Mouse (Mus musculus) lung, embryonic 15.5 days (tissue): ENCODE results near the gene Pdzk1. TPM values are rescaled to one million over a fixed set of nuclear protein-coding genes. Genes with fewer than 3 reads are reported as not detected.

Experiments
- ATAC-seq: fragments of 200-750 bp; cut with Nextera tagmentation; 2 replicates; pipeline ENCODE4 v1.8.0; 2017; ENCODE audit warnings: moderate number of reproducible peaks, borderline replicate concordance; ENCODE audit not compliant: low FRiP score, low TSS enrichment; ENCODE audit errors: extremely low read depth
- H3K27ac ChIP-seq: fragments of 300-500 bp; sonication (generic); 2 replicates; pipeline ENCODE4 v1.5.1; 2015; ENCODE audit warnings: moderate library complexity, mild to moderate bottlenecking, inconsistent platforms
- H3K27me3 ChIP-seq: fragments of 300-500 bp; sonication (generic); 2 replicates; pipeline ENCODE4 v1.6.1; 2015; ENCODE audit warnings: inconsistent platforms
- H3K36me3 ChIP-seq: fragments of 300-500 bp; sonication (generic); 2 replicates; pipeline ENCODE4 v1.6.1; 2015; ENCODE audit warnings: inconsistent platforms
- H3K4me1 ChIP-seq: fragments of 300-500 bp; sonication (generic); 2 replicates; pipeline ENCODE4 v1.6.1; 2015; ENCODE audit warnings: inconsistent platforms
- H3K4me2 ChIP-seq: fragments of 300-500 bp; sonication (generic); 2 replicates; pipeline ENCODE4 v1.6.1; 2015; ENCODE audit warnings: inconsistent platforms, mild to moderate bottlenecking, moderate library complexity
- H3K4me3 ChIP-seq: fragments of 300-500 bp; sonication (generic); 2 replicates; pipeline ENCODE4 v1.5.1; 2015; ENCODE audit warnings: mild to moderate bottlenecking, inconsistent platforms
- H3K9ac ChIP-seq: fragments of 300-500 bp; sonication (generic); 2 replicates; pipeline ENCODE4 v1.6.1; 2015; ENCODE audit warnings: inconsistent platforms
- H3K9me3 ChIP-seq: fragments of 300-500 bp; sonication (generic); 2 replicates; pipeline ENCODE4 v1.6.1; 2016; ENCODE audit warnings: inconsistent platforms
- WGBS: fragments of 180-500 bp; shearing (Covaris S2); methylation state at CpG from one replicate; pipeline ENCODE4 v1.1.7; 2015; 5-methylcytosine and 5-hydroxymethylcytosine counted together
- polyA plus RNA-seq: library from polyadenylated mRNA; unstranded; fragments of >200 nt; fragmentation: Nextera tagmentation; extraction: Ambion mirVana; gene quantifications from 2 replicates; pipeline ENCODE4 v1.2.1, GENCODE M21; 2015

The Pdzk1 gene
- polyA plus RNA-seq, 1 experiment from 2014 or later, result 0.42 TPM

DNA sequence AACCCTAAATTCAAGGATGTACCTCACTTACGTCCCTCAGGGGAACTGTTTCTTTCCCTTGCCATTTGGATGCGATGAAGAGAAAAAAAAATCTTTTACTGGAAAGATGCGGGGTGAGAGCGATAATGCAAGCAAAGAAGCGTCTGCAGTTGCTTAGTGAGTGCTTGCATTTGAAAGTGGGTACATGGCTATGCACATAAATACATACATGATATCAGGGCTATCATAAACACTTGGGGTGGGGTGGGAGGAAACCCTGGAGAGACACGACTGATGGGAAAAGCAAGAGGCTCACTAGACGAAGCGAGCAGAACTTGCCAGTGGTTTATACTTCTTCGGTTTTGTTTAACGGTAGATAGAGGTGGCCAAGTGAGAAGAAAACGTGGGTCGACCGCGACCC lies 75.3 kb downstream of the Pdzk1 start, which contains the start of gene Gja5:
Gja5 (plus strand) TSS at position 301 of the 400 bp plus-strand sequence.
- Histone ChIP-seq H3K4me2 (peak within 1 kb of the TSS; percentile 67), H3K4me3 (peak within 1 kb of the TSS; percentile 60), H3K4me1 (peaks cover 5% of the 10 kb centered on the region), H3K9ac (peak within 1 kb of the TSS; percentile 59), H3K9me3 (no peaks in the 10 kb centered on the region), H3K36me3 (no peaks in the 10 kb centered on the region), H3K27me3 (peaks cover 8% of the 10 kb centered on the region; the same call in 1 of the 2 replicates), H3K27ac (no peak within 1 kb of the TSS)
- ATAC-seq, result no peak
- WGBS, result 10% methylated on average over 14 of the region's 14 CpGs

GRCm38 (mm10) chr3:96904851-96905541 lies 75.9 kb downstream of the Pdzk1 start, which contains the start of gene Gpr89:
TSS of gene Gpr89 (minus strand) at chr3:96905346.
- no peak within 1 kb of the TSS for H3K27ac ChIP-seq
- H3K27me3 ChIP-seq, result peaks cover 8% of the 10 kb centered on the region; the same call in 1 of the 2 replicates
- peak within 1 kb of the TSS; percentile 60 for H3K4me3 ChIP-seq
- H3K9ac ChIP-seq, result peak within 1 kb of the TSS; percentile 59
- ATAC-seq, result peak; percentile 94
- H3K9me3 ChIP-seq, result no peaks in the 10 kb centered on the region
- peaks cover 5% of the 10 kb centered on the region for H3K4me1 ChIP-seq
- H3K4me2 ChIP-seq, result peak within 1 kb of the TSS; percentile 67
- no peaks in the 10 kb centered on the region for H3K36me3 ChIP-seq
- under 1% methylated on average over 40 of the region's 40 CpGs for WGBS

- H3K4me3 ChIP-seq, result peak overlapping the region; percentile 60
- H3K36me3 ChIP-seq, result no peaks in the 10 kb centered on the region
- H3K9me3 ChIP-seq, result no peaks in the 10 kb centered on the region
- peaks cover 8% of the 10 kb centered on the region; the same call in 1 of the 2 replicates for H3K27me3 ChIP-seq
- no peak for ATAC-seq
- H3K4me1 ChIP-seq, result peaks cover 5% of the 10 kb centered on the region
- peak overlapping the region; percentile 59; the same call in 1 of the 2 replicates for H3K9ac ChIP-seq
- 41% methylated on average over 9 of the region's 9 CpGs for WGBS
- H3K27ac ChIP-seq, result no peak overlapping the region
- H3K4me2 ChIP-seq, result peak overlapping the region; percentile 67
Observed at GRCm38 (mm10) chr3:96905592-96905991, 76.5 kb downstream of the Pdzk1 start.

Other genes starting within 250 kb of the Pdzk1 start
- 38.3 and 39.8 TPM in 2 replicates for gene Polr3gl, start 235.1 kb upstream of the Pdzk1 start, polyA plus RNA-seq
- gene Ankrd34a, start 232.6 kb upstream of the Pdzk1 start, polyA plus RNA-seq, result 1.8 and 2.2 TPM in 2 replicates
- 6.9 and 7.9 TPM in 2 replicates for gene Lix1l, start 228.1 kb upstream of the Pdzk1 start, polyA plus RNA-seq
- 127 and 128 TPM in 2 replicates for gene Rbm8a, start 199.4 kb upstream of the Pdzk1 start, polyA plus RNA-seq
- gene Pex11b, start 193.9 kb upstream of the Pdzk1 start, polyA plus RNA-seq, result 56.2 and 58.3 TPM in 2 replicates
- gene Gm42957, start 193.8 kb upstream of the Pdzk1 start, polyA plus RNA-seq, result 0.14 TPM in 1 of 2 replicates, not detected in the other
- gene Itga10, start 183.7 kb upstream of the Pdzk1 start, polyA plus RNA-seq, result 0.99 and 1.00 TPM in 2 replicates
- gene Ankrd35, start 159.2 kb upstream of the Pdzk1 start, polyA plus RNA-seq, result 0.24 and 0.52 TPM in 2 replicates
- 49.0 and 52.1 TPM in 2 replicates for gene Pias3, start 132.9 kb upstream of the Pdzk1 start, polyA plus RNA-seq
- gene Nudt17, start 120.7 kb upstream of the Pdzk1 start, polyA plus RNA-seq, result 7.7 and 8.5 TPM in 2 replicates
- 34.9 and 38.2 TPM in 2 replicates for gene Polr3c, start 101.7 kb upstream of the Pdzk1 start, polyA plus RNA-seq
- 50.7 and 52.3 TPM in 2 replicates for gene Rnf115, start 101.6 kb upstream of the Pdzk1 start, polyA plus RNA-seq
- gene Cd160, start 67 bp downstream of the Pdzk1 start, polyA plus RNA-seq, result 0.15 and 1.6 TPM in 2 replicates
- gene Gja5, start 75.4 kb downstream of the Pdzk1 start, polyA plus RNA-seq, result 24.4 and 25.6 TPM in 2 replicates
- gene Gpr89, start 76.1 kb downstream of the Pdzk1 start, polyA plus RNA-seq, result 35.4 and 38.1 TPM in 2 replicates
- gene Gja8, start 96.7 kb downstream of the Pdzk1 start, polyA plus RNA-seq, result 0.04 TPM in 1 of 2 replicates, not detected in the other